Mouse (Mus musculus): ENCODE data around the gene Lrrn3.

DNA sequence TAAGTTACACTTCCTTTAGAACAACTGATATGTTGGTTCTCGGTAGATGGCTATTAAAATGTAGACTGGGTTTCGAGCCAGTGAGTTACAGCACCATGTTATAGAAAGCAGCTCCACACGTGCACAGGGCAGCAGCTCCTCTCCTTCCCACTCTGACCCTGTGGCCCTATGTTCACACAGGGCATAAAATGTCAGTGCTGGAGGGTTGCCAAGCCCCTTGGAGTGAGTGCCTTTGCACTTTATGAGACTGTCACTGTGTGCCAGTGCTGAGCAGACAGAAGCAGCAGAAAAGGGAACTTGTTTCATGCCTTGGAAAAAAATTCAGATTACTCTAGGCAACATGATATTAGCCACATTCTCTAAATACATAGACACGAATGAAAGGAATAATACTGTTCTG, 47.8 kb downstream of the Lrrn3 start:
- TF ChIP-seq ZNF384 (IDR thresholded peaks at IDR 0.05; ENCODE audit: low read depth, low read length) (no peak), CHD2 (IDR thresholded peaks at IDR 0.05; ENCODE audit: low read depth, low read length) (no peak), HCFC1 (IDR thresholded peaks at IDR 0.05; ENCODE audit: borderline replicate concordance, insufficient read depth, low read length) (no peak), MAFK (IDR thresholded peaks at IDR 0.05; ENCODE audit: insufficient read depth, low read depth, low read length) (no peak)

Data from ES-E14 (cell line).